Mouse (Mus musculus): ENCODE measurements at regions not wholly inside any gene's neighbourhood (a gene's known extent, or its start where the extent isn't known, plus 50 kb on each side); places are given as distances from the start of the nearest gene placed in this dataset.

GRCm38 (mm10) chr12:71574685-71575084 lies 256.2 kb upstream of the Daam1 start:
- H3K9me3 ChIP-seq (replicated peaks): no peaks in the 10 kb centered on the region
- ATAC-seq (ENCODE audit: insufficient number of reproducible peaks, low FRiP score, low TSS enrichment, low read depth): no peak
- 82% methylated on average over 10 of the region's 10 CpGs for WGBS
- H3K27me3 ChIP-seq: no peaks in the 10 kb centered on the region
- H3K36me3 ChIP-seq: no peaks in the 10 kb centered on the region
- H3K4me2 ChIP-seq (replicated peaks): no peak overlapping the region
- peaks cover 13% of the 10 kb centered on the region for H3K4me1 ChIP-seq
- H3K27ac ChIP-seq (replicated peaks): no peak overlapping the region
- H3K4me3 ChIP-seq (replicated peaks): no peak overlapping the region
- no peak overlapping the region for H3K9ac ChIP-seq

DNA sequence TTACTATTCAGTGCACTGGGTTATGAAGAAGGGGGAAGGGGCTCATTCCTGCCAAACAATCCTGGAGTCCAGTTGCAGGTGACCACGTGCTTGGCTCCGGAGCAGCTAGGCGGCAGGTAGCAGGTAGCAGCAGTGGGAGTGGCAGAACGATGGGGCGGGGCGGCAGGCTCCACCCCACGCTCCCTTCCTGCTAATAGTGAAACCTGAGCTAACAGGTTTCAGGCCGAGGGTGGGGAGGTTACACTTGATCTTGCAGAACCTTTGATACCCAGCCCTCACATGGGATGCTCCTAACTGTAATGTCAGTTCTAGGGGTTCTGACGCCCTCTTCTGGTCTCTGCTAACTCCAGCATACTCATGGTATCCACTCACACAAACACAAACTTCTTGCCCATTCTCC lies 253.5 kb upstream of the Daam1 start:
- Histone ChIP-seq H3K36me3 (no peaks in the 10 kb centered on the region), H3K4me1 (peaks cover 13% of the 10 kb centered on the region), H3K9ac (no peak overlapping the region), H3K9me3 (replicated peaks) (no peaks in the 10 kb centered on the region), H3K27ac (replicated peaks) (no peak overlapping the region), H3K4me2 (replicated peaks) (peak overlapping the region; percentile 53), H3K27me3 (no peaks in the 10 kb centered on the region), H3K4me3 (replicated peaks) (peak overlapping the region; percentile 32)
- WGBS: 3% methylated on average over 9 of the region's 9 CpGs
- peak; percentile 77 for ATAC-seq (ENCODE audit: insufficient number of reproducible peaks, low FRiP score, low TSS enrichment, low read depth)

DNA sequence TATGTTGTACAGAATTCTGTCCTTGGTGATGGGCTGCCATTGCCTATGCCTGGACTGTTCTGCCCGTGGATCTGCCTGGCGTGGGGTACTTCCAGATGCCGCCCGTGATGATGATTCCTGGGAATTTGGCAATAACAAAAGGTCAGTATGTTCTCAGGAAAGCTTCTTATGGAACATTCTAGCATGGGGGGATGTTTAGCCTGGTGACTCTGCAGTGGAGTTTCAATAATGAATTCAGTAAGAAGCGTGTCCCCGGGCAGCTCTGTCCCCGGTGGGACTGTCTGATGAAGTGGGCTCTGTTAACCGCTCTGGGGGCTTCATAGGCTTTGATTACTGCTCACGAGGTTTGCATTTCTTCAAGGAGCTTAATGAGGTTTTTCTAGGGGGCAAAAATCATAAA lies 252.9 kb upstream of the Daam1 start:
- no peaks in the 10 kb centered on the region for H3K27me3 ChIP-seq
- H3K36me3 ChIP-seq: no peaks in the 10 kb centered on the region
- no peak overlapping the region for H3K4me2 ChIP-seq (replicated peaks)
- peaks cover 13% of the 10 kb centered on the region for H3K4me1 ChIP-seq
- 55% methylated on average over 9 of the region's 9 CpGs for WGBS
- no peak for ATAC-seq (ENCODE audit: insufficient number of reproducible peaks, low FRiP score, low TSS enrichment, low read depth)
- no peak overlapping the region for H3K9ac ChIP-seq
- no peak overlapping the region for H3K27ac ChIP-seq (replicated peaks)
- H3K4me3 ChIP-seq (replicated peaks): no peak overlapping the region
- no peaks in the 10 kb centered on the region for H3K9me3 ChIP-seq (replicated peaks)

DNA sequence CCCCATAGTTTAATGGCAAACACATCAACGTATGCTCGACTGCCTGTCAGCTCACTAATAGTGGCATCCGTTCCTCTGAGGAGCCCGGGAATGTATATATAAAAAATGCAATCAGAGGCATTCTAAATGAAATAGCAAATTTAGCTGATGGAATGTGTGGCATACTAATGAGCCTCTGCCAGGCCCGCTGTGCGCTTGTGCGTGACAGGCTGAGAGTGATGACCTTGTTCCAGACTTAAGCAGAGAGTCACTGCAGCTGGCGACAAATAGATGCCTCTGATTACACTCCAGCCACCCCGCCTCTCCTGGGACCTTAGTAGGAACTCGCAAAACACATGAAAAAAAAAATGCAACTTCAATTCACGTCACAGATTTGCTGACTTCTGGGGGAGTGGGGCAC lies 252.0 kb upstream of the Daam1 start:
- no peak for ATAC-seq (ENCODE audit: insufficient number of reproducible peaks, low FRiP score, low TSS enrichment, low read depth)
- Histone ChIP-seq H3K4me1 (peaks cover 13% of the 10 kb centered on the region), H3K27me3 (no peaks in the 10 kb centered on the region), H3K27ac (replicated peaks) (no peak overlapping the region), H3K9me3 (replicated peaks) (no peaks in the 10 kb centered on the region), H3K4me2 (replicated peaks) (no peak overlapping the region), H3K9ac (no peak overlapping the region), H3K4me3 (replicated peaks) (no peak overlapping the region), H3K36me3 (no peaks in the 10 kb centered on the region)
- WGBS: 33% methylated on average over 11 of the region's 11 CpGs

DNA sequence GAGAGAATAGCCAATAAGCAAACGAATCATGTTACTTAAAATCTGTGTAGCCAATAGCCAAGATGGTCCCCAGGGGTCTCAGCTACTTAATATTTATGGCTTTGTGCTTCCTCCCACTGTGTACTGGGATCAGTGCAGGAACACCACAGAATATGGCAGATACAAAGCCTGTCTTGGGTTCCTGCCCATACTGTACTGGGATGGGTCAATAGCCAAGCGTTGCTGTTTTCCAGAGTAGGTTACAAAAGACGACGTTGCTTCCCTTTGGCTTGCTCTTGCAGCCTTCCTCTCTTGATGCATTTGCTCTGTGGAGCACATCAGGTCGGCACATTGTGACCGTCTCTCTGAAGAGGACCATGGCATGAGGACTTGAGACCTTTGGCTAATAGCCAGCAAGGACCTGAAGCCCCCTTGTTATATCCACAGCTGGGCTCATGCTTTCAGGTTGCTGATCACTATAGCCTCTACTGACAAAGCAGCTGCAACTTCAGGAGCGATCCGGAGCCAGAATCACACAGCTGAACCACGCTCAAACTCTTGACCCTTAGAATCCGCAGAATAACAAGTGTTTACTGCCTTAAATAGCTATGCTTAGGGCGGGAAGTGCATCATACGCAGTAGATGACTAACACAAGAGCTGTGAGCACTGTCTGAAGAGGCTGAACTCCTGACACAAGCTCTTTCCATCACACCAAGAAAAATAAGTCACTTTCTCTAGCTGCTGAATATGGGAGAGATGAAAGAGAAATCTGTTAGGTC lies 250.2 kb upstream of the Daam1 start:
- H3K4me2 ChIP-seq (replicated peaks): no peak overlapping the region
- WGBS: 82% methylated on average over 12 of the region's 12 CpGs
- H3K27ac ChIP-seq (replicated peaks): no peak overlapping the region
- no peak for ATAC-seq (ENCODE audit: insufficient number of reproducible peaks, low FRiP score, low TSS enrichment, low read depth)
- H3K4me1 ChIP-seq: peaks cover 13% of the 10 kb centered on the region
- no peaks in the 10 kb centered on the region for H3K9me3 ChIP-seq (replicated peaks)
- no peak overlapping the region for H3K4me3 ChIP-seq (replicated peaks)
- H3K9ac ChIP-seq: no peak overlapping the region
- no peaks in the 10 kb centered on the region for H3K27me3 ChIP-seq
- no peaks in the 10 kb centered on the region for H3K36me3 ChIP-seq

GRCm38 (mm10) chr12:71584618-71585017 lies 246.3 kb upstream of the Daam1 start:
- H3K27me3 ChIP-seq: no peaks in the 10 kb centered on the region
- ATAC-seq (ENCODE audit: insufficient number of reproducible peaks, low FRiP score, low TSS enrichment, low read depth): no peak
- no peak overlapping the region for H3K27ac ChIP-seq (replicated peaks)
- H3K36me3 ChIP-seq: no peaks in the 10 kb centered on the region
- no peaks in the 10 kb centered on the region for H3K4me1 ChIP-seq
- WGBS: 66% methylated on average over 8 of the region's 8 CpGs
- H3K4me2 ChIP-seq (replicated peaks): no peak overlapping the region
- H3K9ac ChIP-seq: no peak overlapping the region
- H3K9me3 ChIP-seq (replicated peaks): no peaks in the 10 kb centered on the region
- no peak overlapping the region for H3K4me3 ChIP-seq (replicated peaks)

DNA sequence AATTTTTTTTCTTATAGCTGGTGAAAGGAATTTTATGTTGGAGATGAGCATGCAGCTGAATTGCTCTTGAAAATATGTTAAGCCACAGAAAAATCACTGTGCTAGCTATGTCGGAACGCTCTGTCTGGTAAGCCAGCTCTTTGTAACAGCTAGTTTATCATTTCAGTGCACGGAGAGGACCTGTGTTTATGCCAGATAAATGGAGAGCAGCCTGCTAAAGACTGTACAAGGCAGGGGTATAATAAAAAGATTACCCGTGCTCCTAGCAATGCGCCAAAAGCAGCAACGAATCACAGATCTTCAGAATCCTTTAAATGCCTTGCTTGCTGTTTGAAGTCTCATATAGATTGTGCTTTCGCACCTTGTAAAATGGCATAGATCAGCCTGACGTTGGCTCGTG lies 232.2 kb upstream of the Daam1 start:
- no peaks in the 10 kb centered on the region for H3K4me1 ChIP-seq
- H3K4me3 ChIP-seq (replicated peaks): no peak overlapping the region
- no peak overlapping the region for H3K4me2 ChIP-seq (replicated peaks)
- no peak for ATAC-seq (ENCODE audit: insufficient number of reproducible peaks, low FRiP score, low TSS enrichment, low read depth)
- 72% methylated on average over 9 of the region's 9 CpGs for WGBS
- H3K27ac ChIP-seq (replicated peaks): no peak overlapping the region
- no peaks in the 10 kb centered on the region for H3K36me3 ChIP-seq
- H3K9me3 ChIP-seq (replicated peaks): no peaks in the 10 kb centered on the region
- H3K27me3 ChIP-seq: no peaks in the 10 kb centered on the region
- H3K9ac ChIP-seq: no peak overlapping the region

GRCm38 (mm10) chr12:71601091-71601690 lies 229.7 kb upstream of the Daam1 start:
- no peak for ATAC-seq (ENCODE audit: insufficient number of reproducible peaks, low FRiP score, low TSS enrichment, low read depth)
- WGBS: 77% methylated on average over 8 of the region's 8 CpGs
- no peak overlapping the region for H3K4me3 ChIP-seq (replicated peaks)

GRCm38 (mm10) chr12:71603136-71603535 lies 227.7 kb upstream of the Daam1 start:
- 79% methylated on average over 10 of the region's 10 CpGs for WGBS
- Histone ChIP-seq H3K36me3 (no peaks in the 10 kb centered on the region), H3K4me1 (no peaks in the 10 kb centered on the region), H3K9ac (no peak overlapping the region), H3K4me2 (replicated peaks) (no peak overlapping the region), H3K9me3 (replicated peaks) (no peaks in the 10 kb centered on the region), H3K27ac (replicated peaks) (no peak overlapping the region), H3K27me3 (no peaks in the 10 kb centered on the region), H3K4me3 (replicated peaks) (no peak overlapping the region)
- no peak for ATAC-seq (ENCODE audit: insufficient number of reproducible peaks, low FRiP score, low TSS enrichment, low read depth)

More at GRCm38 (mm10) chr12:71601091-71601690, 229.7 kb upstream of the Daam1 start:
- no peaks in the 10 kb centered on the region for H3K4me1 ChIP-seq
- H3K9me3 ChIP-seq (replicated peaks): no peaks in the 10 kb centered on the region
- no peaks in the 10 kb centered on the region for H3K36me3 ChIP-seq
- H3K27ac ChIP-seq (replicated peaks): no peak overlapping the region
- H3K27me3 ChIP-seq: no peaks in the 10 kb centered on the region
- H3K4me2 ChIP-seq (replicated peaks): no peak overlapping the region
- no peak overlapping the region for H3K9ac ChIP-seq

DNA sequence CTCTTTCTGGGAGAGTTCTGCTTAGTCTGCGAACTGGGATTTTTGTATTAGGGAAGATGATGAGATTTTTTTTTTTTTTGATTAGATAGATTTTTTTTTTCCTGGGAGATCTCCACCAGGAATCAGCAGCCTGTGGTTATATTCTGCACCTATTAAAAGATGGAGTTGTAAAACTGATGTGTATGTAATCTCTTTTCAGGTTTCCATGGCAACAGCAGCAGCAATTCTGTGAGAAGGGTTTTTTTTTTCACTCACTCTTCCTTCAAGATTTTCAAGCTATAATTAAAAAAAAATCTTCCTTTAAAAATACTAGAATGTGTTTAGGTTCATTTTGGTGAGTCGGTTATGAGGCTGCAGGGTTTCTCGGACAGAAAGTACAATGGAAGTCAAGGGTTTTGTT lies 224.5 kb upstream of the Daam1 start:
- H3K4me2 ChIP-seq (replicated peaks): no peak overlapping the region
- H3K36me3 ChIP-seq: no peaks in the 10 kb centered on the region
- no peak overlapping the region for H3K9ac ChIP-seq
- no peak overlapping the region for H3K4me3 ChIP-seq (replicated peaks)
- ATAC-seq (ENCODE audit: insufficient number of reproducible peaks, low FRiP score, low TSS enrichment, low read depth): no peak
- no peaks in the 10 kb centered on the region for H3K9me3 ChIP-seq (replicated peaks)
- no peaks in the 10 kb centered on the region for H3K27me3 ChIP-seq
- no peaks in the 10 kb centered on the region for H3K4me1 ChIP-seq
- 79% methylated on average over 3 of the region's 3 CpGs for WGBS
- H3K27ac ChIP-seq (replicated peaks): no peak overlapping the region

GRCm38 (mm10) chr12:71607966-71608365 lies 222.9 kb upstream of the Daam1 start:
- Histone ChIP-seq H3K9ac (no peak overlapping the region), H3K9me3 (replicated peaks) (no peaks in the 10 kb centered on the region), H3K36me3 (no peaks in the 10 kb centered on the region), H3K4me2 (replicated peaks) (no peak overlapping the region), H3K4me3 (replicated peaks) (no peak overlapping the region), H3K4me1 (no peaks in the 10 kb centered on the region), H3K27ac (replicated peaks) (no peak overlapping the region), H3K27me3 (no peaks in the 10 kb centered on the region)
- WGBS: 90% methylated on average over 4 of the region's 4 CpGs
- ATAC-seq (ENCODE audit: insufficient number of reproducible peaks, low FRiP score, low TSS enrichment, low read depth): no peak

- peaks cover 6% of the 10 kb centered on the region; the same call in 1 of the 2 replicates for H3K4me1 ChIP-seq
- H3K27me3 ChIP-seq: no peaks in the 10 kb centered on the region
- no peak overlapping the region for H3K9ac ChIP-seq
- H3K4me3 ChIP-seq (replicated peaks): no peak overlapping the region
- H3K9me3 ChIP-seq (replicated peaks): no peaks in the 10 kb centered on the region
- ATAC-seq (ENCODE audit: insufficient number of reproducible peaks, low FRiP score, low TSS enrichment, low read depth): no peak
- H3K36me3 ChIP-seq: no peaks in the 10 kb centered on the region
- H3K27ac ChIP-seq (replicated peaks): no peak overlapping the region
- WGBS: 44% methylated on average over 8 of the region's 8 CpGs
- no peak overlapping the region for H3K4me2 ChIP-seq (replicated peaks)
Observed at GRCm38 (mm10) chr12:71613326-71613725, 217.6 kb upstream of the Daam1 start.
